Mouse (Mus musculus) monocyte, adult 59 days (primary cell): ENCODE data around the gene Dync1li1. TPM values are rescaled to one million over a fixed set of nuclear protein-coding genes. Genes with fewer than 3 reads are reported as not detected.

Experiments
- total RNA-seq, 2 experiments: library from RNA; stranded (reverse); gene quantifications; one replicate each; pipeline ENCODE4 v1.2.4; 2023

The Dync1li1 gene
- 10 to 100 TPM; 47.0 to 51.3 TPM for total RNA-seq

GRCm38 (mm10) chr9:114688252-114688952 is at the start of gene Dync1li1:
TSS of gene Dync1li1 (plus strand) at chr9:114688790.

GRCm38 (mm10) chr9:114639839-114640646 is 48.5 kb upstream of the Dync1li1 start, which contains the start of gene Cnot10:
TSS of gene Cnot10 (minus strand) at chr9:114640184.

GRCm38 (mm10) chr9:114731011-114731755 is 42.6 kb downstream of the Dync1li1 start, which contains the start of gene Cmtm6:
TSS of gene Cmtm6 (plus strand) at chr9:114731116.

Other genes with a start within 250 kb of the Dync1li1 start
- gene Ccr4, start 183.9 kb upstream of the Dync1li1 start, total RNA-seq, result not detected
- gene C130032M10Rik, start 173.1 kb upstream of the Dync1li1 start, total RNA-seq, result not detected
- gene Trim71, start 124.4 kb upstream of the Dync1li1 start, total RNA-seq, result not detected
- 10 to 100 TPM; 40.2 to 43.7 TPM for gene Cnot10, start 48.6 kb upstream of the Dync1li1 start, total RNA-seq
- gene Cmtm6, start 42.3 kb downstream of the Dync1li1 start, total RNA-seq, result 100 to 1,000 TPM; 106 to 107 TPM
- 100 to 1,000 TPM; 164 to 202 TPM for gene Cmtm7, start 93.1 kb downstream of the Dync1li1 start, total RNA-seq
- 1 to 10 TPM; 2.1 to 2.6 TPM for gene Cmtm8, start 155.4 kb downstream of the Dync1li1 start, total RNA-seq
- 10 to 100 TPM; 21.7 to 24.5 TPM for gene Gpd1l, start 245.2 kb downstream of the Dync1li1 start, total RNA-seq